Mouse (Mus musculus) lung, adult 18-20 months (tissue): Measurements from ENCODE around the gene Vmn1r116.
"Not testable (repeated sequence)": the region's sequence is repeated elsewhere in the genome, so short reads cannot be mapped to it uniquely, and the experiment has no call there.

Experiments used
- DNase-seq, 2 experiments: peaks; one replicate each; pipeline ENCODE4 v3.0.0; 2022; ENCODE audit warnings: mixed read lengths in 2 of 2

Gene Vmn1r116

GRCm38 (mm10) chr7:20871956-20872355, at the start of gene Vmn1r116:
Vmn1r116 (plus strand) TSS chr7:20872256.
- not testable (repeated sequence) for DNase-seq

DNA sequence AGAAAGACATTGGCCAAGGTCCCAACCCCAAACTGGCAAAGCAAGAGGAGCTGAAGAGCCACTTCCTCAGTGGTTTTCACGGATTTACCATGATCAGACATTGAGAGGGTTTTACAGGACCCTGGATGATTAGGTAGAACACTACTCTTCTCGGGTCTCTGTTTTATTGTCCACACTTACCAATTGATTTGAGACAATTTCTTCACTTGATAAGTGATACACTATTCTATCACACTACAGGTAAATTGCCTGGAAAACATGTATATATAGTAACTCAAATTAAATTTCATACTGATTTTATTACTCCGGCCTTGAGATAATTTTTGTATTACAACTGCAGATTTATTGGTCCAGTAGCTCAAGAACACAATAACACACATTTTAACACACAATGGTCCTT, 27.2 kb upstream of the Vmn1r116 start, which contains the start of gene Vmn1r115:
Vmn1r115 (minus strand) TSS at position 101 of the 400 bp plus-strand sequence.
- not testable (repeated sequence) for DNase-seq

DNA sequence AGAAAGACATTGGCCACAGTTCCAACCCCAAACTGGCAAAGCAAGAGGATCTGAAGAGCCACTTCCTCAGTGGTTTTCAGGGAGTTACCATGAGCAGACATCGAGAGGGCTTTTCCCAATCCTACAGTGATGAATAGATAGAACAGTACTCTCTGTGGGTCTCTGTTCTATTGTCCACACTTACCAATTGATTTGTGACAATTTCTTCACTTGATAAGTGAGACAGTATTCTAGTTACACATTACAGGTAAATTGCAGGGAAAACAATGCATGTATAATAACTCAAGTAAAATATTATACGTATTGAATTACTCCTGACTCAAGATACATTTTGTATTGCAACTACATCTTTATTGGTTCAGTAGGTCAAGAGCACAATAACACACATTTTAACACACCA, 12.0 kb downstream of the Vmn1r116 start, which contains the start of gene Vmn1r117:
Vmn1r117 (minus strand) TSS at position 101 of the 400 bp plus-strand sequence.
- DNase-seq = not testable (repeated sequence)

DNA sequence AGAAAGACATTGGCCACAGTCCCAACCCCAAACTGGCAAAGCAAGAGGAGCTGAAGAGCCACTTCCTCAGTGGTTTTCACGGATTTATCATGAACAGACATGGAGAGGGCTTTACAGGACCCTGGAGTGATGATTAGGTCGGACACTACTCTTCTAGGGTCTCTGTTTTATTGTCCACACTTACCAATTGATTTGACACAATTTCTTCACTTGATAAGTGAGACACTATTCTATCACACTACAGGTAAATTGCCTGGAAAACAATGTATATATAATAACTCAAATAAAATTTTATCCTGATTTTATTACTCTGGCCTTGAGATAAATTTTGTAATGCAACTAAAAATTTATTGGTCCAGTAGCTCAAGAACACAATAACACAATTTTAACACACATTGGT, 40.2 kb downstream of the Vmn1r116 start, which contains the start of gene Vmn1r118:
Vmn1r118 (minus strand) TSS at position 101 of the 400 bp plus-strand sequence.
- DNase-seq = not testable (repeated sequence)
